Mouse (Mus musculus): ENCODE results near the gene Midn. TPM values are rescaled to one million over a fixed set of nuclear protein-coding genes. Genes with fewer than 3 reads are reported as not detected.
A peak's percentile ranks its signal among the peaks of the same experiment; 100 is the strongest.

Midn gene
- polyA plus RNA-seq, 1 experiment from 2014 or later: 32.6 TPM

DNA sequence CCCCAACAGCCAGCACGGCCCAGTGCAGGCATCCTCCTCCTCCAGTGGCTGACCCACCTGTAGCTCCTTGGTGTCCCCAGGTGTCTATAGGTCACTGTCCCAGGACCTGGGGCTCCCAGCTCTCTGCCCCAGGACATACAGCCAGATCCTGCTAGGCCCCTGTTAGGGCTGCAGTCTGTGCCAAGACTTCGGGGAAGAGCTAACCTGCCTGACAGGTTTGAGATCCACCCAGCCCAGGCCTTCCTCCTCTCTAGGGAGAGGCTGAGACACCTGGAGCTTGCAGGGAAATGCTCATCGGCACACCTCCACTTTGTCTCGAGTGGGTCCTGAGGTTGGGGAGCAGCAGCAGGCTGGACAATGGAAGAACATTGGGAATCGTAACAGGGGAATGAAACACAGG is 42.1 kb upstream of the Midn start:
- TF ChIP-seq CTCF (IDR thresholded peaks at IDR 0.05; ENCODE audit: low read depth): no peak
- ATAC-seq (ENCODE audit: insufficient read depth) (no peak), DNase-seq (no peak)
- Histone ChIP-seq H3K36me3 (ENCODE audit: insufficient read depth) (no peaks in the 10 kb centered on the region), H3K4me2 (no peak overlapping the region), H3K27me3 (ENCODE audit: insufficient read depth, low read length) (no peaks in the 10 kb centered on the region), H3K27ac (ENCODE audit: low read depth) (no peak overlapping the region), H3K4me3 (ENCODE audit: low read depth, low read length) (no peak overlapping the region), H3K4me1 (ENCODE audit: insufficient read depth) (peaks cover 7% of the 10 kb centered on the region), H3K9me3 (ENCODE audit: low read depth, low read length) (no peaks in the 10 kb centered on the region), H3K9ac (peak overlapping the region; percentile 29; the same call in 1 of the 2 replicates)
- 57% methylated on average over 5 of the region's 5 CpGs for WGBS

DNA sequence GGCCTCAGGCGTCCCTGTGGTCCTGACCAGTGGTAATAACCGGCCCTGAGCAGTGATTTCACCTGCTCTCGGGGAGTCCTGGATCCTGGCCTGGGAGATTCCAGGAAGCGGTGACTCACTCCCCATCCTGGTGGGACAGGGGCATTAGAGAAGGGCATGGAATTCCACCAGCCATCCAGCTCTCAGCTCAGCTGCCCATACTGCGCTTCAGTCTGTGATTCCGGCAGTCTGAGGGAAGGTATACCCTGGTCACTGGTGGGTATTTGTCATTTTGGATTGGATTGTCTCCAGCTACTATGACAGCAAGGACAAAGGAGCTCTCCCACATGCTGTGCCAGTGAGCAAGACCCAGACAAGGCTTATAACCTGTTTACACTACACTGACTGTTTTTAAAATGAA is 40.4 kb upstream of the Midn start:
- Histone ChIP-seq H3K9ac (no peak overlapping the region), H3K36me3 (ENCODE audit: insufficient read depth) (no peaks in the 10 kb centered on the region), H3K9me3 (ENCODE audit: low read depth, low read length) (no peaks in the 10 kb centered on the region), H3K4me2 (no peak overlapping the region), H3K27me3 (ENCODE audit: insufficient read depth, low read length) (no peaks in the 10 kb centered on the region), H3K27ac (ENCODE audit: low read depth) (no peak overlapping the region), H3K4me1 (ENCODE audit: insufficient read depth) (no peaks in the 10 kb centered on the region), H3K4me3 (ENCODE audit: low read depth, low read length) (no peak overlapping the region)
- TF ChIP-seq CTCF (IDR thresholded peaks at IDR 0.05; ENCODE audit: low read depth): no peak
- 49% methylated on average over 6 of the region's 6 CpGs for WGBS
- no peak for DNase-seq
- ATAC-seq (ENCODE audit: insufficient read depth): no peak

DNA sequence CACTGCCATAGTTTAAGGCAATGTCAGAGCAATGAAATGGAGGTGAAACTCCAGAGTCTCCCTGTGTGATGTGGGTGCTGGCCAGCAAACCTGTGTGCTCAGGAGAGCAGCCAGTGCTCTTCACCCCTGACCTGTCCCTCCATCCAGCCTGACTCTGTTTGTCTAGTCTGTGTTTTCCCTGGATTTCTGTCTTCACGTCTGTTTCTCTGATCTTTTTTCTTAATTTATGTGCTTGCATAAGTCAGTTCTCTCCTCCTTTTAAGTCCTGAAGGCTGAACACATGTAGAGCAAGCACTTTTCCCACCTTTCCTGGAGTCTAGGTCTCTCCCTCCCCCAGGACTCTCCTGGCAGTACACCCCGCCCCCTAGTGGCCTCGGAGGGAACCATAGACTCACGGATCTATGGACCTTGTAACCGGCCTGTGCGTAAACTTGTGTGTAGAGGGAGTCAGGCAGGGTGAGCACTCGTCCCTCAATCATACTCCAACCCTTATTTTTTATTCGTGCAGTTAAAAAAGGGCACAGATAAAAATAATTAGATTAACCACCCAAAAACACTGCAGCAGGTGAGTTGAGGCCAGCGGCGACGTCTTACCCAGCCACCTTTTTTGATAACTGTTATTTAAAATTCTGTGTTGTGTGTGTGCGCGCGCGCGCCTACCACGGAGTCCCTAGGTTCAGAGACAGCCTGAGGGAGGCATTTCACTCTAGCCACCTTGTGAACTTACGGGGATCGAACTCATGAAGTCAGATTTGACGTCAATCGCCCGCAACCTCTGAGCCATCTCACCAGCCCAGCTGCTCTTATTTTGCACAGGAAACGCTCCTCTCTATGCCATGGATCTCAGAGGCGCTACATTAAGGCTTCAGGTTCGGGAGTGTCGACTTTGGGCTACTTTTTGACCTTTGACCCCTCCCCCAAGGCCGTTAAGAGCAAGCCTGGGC is 33.5 kb upstream of the Midn start:
- peaks cover 20% of the 10 kb centered on the region for H3K36me3 ChIP-seq (ENCODE audit: insufficient read depth)
- H3K4me2 ChIP-seq: peak overlapping the region; percentile 91
- peak overlapping the region; percentile 63 for H3K9ac ChIP-seq
- peak overlapping the region; percentile 89 for H3K27ac ChIP-seq (ENCODE audit: low read depth)
- peak; percentile 98 for DNase-seq
- H3K4me1 ChIP-seq (ENCODE audit: insufficient read depth): peaks cover 19% of the 10 kb centered on the region
- 2% methylated on average over 27 of the region's 27 CpGs for WGBS
- TF ChIP-seq CTCF (IDR thresholded peaks at IDR 0.05; ENCODE audit: low read depth): peak; percentile 98
- no peaks in the 10 kb centered on the region for H3K27me3 ChIP-seq (ENCODE audit: insufficient read depth, low read length)
- H3K9me3 ChIP-seq (ENCODE audit: low read depth, low read length): no peaks in the 10 kb centered on the region
- ATAC-seq (ENCODE audit: insufficient read depth): peak; percentile 66
- peak overlapping the region; percentile 97 for H3K4me3 ChIP-seq (ENCODE audit: low read depth, low read length)

GRCm38 (mm10) chr10:80115290-80115943 is 32.7 kb upstream of the Midn start, which contains the start of gene Stk11:
Stk11 (plus strand) TSS chr10:80115803.
- DNase-seq (peak; percentile 100), ATAC-seq (ENCODE audit: insufficient read depth) (peak; percentile 98)
- Histone ChIP-seq H3K9ac (peak within 1 kb of the TSS; percentile 91), H3K9me3 (ENCODE audit: low read depth, low read length) (no peaks in the 10 kb centered on the region), H3K36me3 (ENCODE audit: insufficient read depth) (peaks cover 28% of the 10 kb centered on the region), H3K4me3 (ENCODE audit: low read depth, low read length) (peak within 1 kb of the TSS; percentile 97), H3K27ac (ENCODE audit: low read depth) (peak within 1 kb of the TSS; percentile 89), H3K27me3 (ENCODE audit: insufficient read depth, low read length) (no peaks in the 10 kb centered on the region), H3K4me2 (peak within 1 kb of the TSS; percentile 91), H3K4me1 (ENCODE audit: insufficient read depth) (peaks cover 19% of the 10 kb centered on the region)
- TF ChIP-seq CTCF (IDR thresholded peaks at IDR 0.05; ENCODE audit: low read depth): peak; percentile 36; the same call in 1 of the 2 replicates
- under 1% methylated on average over 70 of the region's 70 CpGs for WGBS

DNA sequence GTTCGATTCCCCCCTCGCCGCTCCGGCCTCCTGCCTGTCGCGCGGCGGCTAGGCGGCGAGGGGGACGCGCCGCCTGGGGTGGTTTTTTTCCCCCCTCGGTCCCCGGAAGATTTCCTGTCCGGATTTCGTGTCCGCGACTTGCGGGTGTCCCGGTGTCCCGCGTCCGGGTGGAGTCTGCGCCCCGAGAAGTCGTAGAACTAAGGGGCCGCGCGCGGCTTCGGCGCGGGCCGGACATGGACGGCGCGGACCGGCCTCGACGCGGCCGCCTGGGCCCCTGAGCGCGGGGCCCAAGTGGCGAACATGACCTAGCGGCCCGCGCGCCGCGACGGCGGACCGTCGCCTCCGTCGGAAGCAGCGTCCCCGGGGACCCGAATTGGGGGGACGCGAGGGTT is 32.1 kb upstream of the Midn start:
- TF ChIP-seq CTCF (IDR thresholded peaks at IDR 0.05; ENCODE audit: low read depth): no peak
- ATAC-seq (ENCODE audit: insufficient read depth) (no peak), DNase-seq (no peak)
- H3K4me1 ChIP-seq (ENCODE audit: insufficient read depth): peaks cover 19% of the 10 kb centered on the region
- peaks cover 33% of the 10 kb centered on the region for H3K36me3 ChIP-seq (ENCODE audit: insufficient read depth)
- under 1% methylated on average over 63 of the region's 63 CpGs for WGBS
- no peaks in the 10 kb centered on the region for H3K27me3 ChIP-seq (ENCODE audit: insufficient read depth, low read length)
- H3K27ac ChIP-seq (ENCODE audit: low read depth): peak overlapping the region; percentile 84
- peak overlapping the region; percentile 91 for H3K9ac ChIP-seq
- peak overlapping the region; percentile 91 for H3K4me2 ChIP-seq
- H3K9me3 ChIP-seq (ENCODE audit: low read depth, low read length): no peaks in the 10 kb centered on the region
- peak overlapping the region; percentile 97 for H3K4me3 ChIP-seq (ENCODE audit: low read depth, low read length)

DNA sequence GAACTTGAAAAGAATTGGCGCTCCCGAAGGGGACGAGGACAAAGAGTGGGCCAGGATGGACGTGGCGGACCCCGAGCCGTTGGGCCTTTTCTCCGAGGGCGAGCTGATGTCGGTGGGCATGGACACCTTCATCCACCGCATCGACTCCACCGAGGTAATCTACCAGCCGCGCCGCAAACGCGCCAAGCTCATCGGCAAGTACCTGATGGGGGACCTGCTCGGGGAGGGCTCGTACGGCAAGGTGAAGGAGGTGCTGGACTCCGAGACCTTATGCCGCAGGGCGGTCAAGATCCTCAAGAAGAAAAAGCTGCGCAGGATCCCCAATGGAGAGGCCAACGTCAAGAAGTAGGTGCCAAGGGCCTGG is 31.5 kb upstream of the Midn start:
- WGBS: under 1% methylated on average over 27 of the region's 27 CpGs
- H3K4me2 ChIP-seq: peak overlapping the region; percentile 91
- peak overlapping the region; percentile 91 for H3K9ac ChIP-seq
- ATAC-seq (ENCODE audit: insufficient read depth): no peak
- H3K27ac ChIP-seq (ENCODE audit: low read depth): 0 out of 2 replicates have a peak overlapping the region, but pooled peaks have one; percentile 84
- no peak for TF ChIP-seq CTCF (IDR thresholded peaks at IDR 0.05; ENCODE audit: low read depth)
- H3K9me3 ChIP-seq (ENCODE audit: low read depth, low read length): no peaks in the 10 kb centered on the region
- H3K4me1 ChIP-seq (ENCODE audit: insufficient read depth): peaks cover 19% of the 10 kb centered on the region
- peaks cover 38% of the 10 kb centered on the region for H3K36me3 ChIP-seq (ENCODE audit: insufficient read depth)
- H3K4me3 ChIP-seq (ENCODE audit: low read depth, low read length): peak overlapping the region; percentile 97
- peak; percentile 45 for DNase-seq
- H3K27me3 ChIP-seq (ENCODE audit: insufficient read depth, low read length): no peaks in the 10 kb centered on the region
